Mouse (Mus musculus): ENCODE data around the gene Phf1.
"Not testable (repeated sequence)": the region's sequence is repeated elsewhere in the genome, so short reads cannot be mapped to it uniquely, and the experiment has no call there.

Phf1 gene

GRCm38 (mm10) chr17:26932839-26933398, at the start of gene Phf1:
Gene Phf1, plus strand, starts transcription at chr17:26933052.
- DNase-seq: peak; percentile 95 to 97

DNA sequence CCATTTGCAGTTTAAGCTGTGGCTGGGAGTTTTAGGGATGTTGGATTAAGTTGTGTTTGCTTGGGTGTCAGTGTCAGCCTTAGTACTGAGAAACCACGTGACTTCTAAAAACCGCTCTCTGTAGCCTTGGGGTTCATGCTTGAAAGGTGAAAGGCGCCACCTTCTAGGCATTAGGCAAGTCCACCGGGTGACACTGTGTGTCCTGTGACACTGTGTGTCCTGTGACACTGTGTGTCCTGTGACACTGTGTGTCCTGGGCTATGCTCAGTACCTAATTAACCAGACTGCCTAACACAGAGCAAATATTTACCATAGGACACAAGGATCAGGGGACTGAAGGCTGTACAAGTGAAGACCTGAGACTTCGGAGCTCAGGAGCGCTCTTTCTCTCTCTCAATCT, 49.3 kb upstream of the Phf1 start:
- DNase-seq: no peak

- peak; percentile 68 to 75 for DNase-seq
Observed at GRCm38 (mm10) chr17:26884995-26885926, 47.6 kb upstream of the Phf1 start.

GRCm38 (mm10) chr17:26886047-26886749, 46.7 kb upstream of the Phf1 start:
- peak; percentile 79 to 84 for DNase-seq

DNA sequence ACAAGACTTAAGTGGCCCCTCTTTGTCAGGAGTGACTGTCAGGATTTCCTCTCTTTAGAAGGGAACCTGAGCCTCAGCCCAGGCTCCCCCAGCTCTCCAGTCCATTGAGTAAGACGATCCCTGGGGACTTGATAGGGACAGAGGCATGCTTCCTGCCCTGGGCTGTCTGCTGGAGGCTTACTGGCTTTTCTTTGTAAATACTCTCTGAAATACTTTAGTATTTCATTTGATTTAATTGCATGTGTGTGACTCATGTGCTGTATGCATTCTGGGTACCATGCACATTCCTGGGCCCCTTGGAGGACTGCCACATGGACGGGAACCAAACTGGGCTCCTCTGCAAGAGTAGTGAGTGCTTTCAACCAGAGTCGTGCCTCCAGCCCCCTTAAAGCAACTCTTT, 44.9 kb upstream of the Phf1 start:
- no peak for DNase-seq

DNA sequence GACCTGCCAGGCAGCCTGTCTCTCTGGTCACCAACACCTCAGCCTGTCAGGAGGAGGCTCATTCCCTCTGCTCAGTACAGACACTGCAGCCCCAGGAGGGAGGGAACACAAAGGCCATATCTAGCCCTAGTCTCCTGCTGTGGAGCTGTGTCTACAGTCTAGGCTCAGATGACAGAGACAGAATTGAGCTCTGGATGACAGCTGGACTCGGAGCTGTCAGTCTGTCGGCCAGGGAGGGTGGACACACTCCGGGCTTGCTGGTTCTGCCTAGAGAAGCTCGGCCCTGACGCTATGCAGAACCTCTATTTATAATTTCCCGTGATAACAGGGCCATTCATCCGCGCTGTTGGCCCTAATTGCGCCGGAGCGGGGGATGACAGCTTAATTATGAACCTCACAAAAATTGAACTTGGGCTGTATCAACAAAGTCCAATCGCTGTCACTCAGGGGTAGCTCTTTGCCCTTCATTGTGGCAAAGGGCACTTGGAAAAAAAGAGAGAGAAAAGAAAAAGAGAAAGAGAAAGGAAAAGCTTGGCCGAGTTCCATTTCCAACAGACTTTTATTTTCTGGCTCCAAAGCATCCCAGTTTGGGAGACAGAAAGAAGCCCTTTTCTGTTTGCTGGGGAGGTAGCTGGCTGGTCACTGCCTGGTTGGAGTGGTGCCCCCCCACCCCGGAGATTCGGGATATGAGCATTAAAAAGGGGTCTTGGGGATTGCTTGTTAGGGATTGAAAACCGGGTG, 40.0 kb upstream of the Phf1 start:
- peak in 1 of 2 experiments; percentile 12 for DNase-seq

- DNase-seq: no peak
Observed at GRCm38 (mm10) chr17:26893492-26893891, 39.4 kb upstream of the Phf1 start.

DNA sequence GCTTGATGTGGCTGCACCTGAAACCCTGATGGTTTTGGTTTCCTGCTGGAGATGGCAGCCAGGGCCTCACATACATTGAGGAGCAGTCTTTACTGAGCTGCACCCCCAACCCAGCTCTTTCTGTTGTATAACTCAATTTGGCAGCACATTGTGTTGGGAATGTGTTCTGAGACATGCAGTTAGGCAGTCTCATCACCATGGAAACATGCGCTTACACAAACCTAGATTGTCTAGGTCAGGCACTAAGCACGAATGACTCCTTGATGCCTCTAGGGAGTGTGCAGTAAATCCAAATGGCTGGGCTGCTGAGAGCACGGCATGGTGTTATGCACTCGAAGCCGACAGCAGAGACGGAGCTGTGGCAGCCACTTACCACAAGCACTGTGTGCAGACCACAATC, 38.5 kb upstream of the Phf1 start:
- no peak for DNase-seq

DNA sequence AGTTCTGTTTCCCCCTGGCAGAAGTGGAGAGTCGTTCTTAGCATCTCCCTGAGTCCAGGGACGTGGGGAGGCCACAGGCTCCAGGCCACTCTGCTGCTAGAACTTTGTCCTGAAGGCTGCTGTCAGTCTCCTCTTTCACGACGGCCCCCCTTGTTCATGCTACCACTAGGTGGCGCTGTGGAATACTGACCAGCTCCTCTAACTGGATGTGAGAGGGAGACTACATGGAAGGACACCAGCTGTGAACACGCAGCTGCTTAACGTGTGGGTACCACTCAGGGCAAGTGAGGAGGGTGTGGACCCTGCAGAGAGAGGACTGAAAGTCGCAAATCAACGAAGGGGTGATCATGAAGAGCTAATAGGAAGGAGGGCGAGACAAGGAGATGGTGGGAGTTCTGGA, 37.3 kb upstream of the Phf1 start:
- peak; percentile 67 to 74 for DNase-seq

DNA sequence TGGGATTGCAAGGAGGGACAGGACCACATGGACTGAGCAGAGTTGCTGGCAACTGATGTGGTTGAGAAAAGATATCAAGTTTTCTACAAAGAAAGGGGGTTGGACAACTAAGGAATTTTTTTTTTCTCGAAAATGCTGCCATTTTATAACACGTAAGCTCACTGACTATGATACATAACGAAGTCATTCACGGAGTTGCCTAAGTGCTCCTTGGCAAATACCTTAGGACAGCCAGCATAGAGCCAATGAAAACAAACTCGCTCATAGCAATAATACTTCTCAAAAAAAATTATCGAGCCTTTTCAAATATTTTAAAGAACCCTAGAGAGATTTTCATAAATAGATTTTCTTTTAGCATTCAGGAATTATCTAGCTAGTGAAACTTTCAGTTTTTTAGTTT, 31.9 kb upstream of the Phf1 start:
- no peak for DNase-seq

GRCm38 (mm10) chr17:26904320-26904719, 28.5 kb upstream of the Phf1 start:
- DNase-seq: no peak

DNA sequence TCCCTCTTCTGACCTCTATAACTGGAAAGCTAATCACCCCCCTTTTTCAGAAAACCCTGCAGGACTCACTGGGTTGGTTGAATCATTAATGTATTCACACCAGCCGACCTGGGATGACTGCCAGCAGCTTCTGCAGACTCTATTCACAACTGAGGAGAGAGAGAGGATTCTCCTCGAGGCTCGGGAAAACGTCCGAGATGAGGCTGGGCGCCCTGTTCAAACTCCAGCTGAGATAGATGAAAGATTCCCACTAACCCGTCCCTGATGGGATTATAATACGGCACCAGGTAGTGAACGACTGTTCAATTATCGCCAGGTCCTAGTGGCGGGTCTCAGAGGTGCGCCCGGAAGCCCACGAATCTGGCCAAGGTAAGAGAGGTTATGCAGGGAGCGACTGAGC, 25.3 kb upstream of the Phf1 start:
- peak in 1 of 2 experiments; percentile 10 for DNase-seq

GRCm38 (mm10) chr17:26915248-26915647, 17.6 kb upstream of the Phf1 start:
- no peak for DNase-seq

DNA sequence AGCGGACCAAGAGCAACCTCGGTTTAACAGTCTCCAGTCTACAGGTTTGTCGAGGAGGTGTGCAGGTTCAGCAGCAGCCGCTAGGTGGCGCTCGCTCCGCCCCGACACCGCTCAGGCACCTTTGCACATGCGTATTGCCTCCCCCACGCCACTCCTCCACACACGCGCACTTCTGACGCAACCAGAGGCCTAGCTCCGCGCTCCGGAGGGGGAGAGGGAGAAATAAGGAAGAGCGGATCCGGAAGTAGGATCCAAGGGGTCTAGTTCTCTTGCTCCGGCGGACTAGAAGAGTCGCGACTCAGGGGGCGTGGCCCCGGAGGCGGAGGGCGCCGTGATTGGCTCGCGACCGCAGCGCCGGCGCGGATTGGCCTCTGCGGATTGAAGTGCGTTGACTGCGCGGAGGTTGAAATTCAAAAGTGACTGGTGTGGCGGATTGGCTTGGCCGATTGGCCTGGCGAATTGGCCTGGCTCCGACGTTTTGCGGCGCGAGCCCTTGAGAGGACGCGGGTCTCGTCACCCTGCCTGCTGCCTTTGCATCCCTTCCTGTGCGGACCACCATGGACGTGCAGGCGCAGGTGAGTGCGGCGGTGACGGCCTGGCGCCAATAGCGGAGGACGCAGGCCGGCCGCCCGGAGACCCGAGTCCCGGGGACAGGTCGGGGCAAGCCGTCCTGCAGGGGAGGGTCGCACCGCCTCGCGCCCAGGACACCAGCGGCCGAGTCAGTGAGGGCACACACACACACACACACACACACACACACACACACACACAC, 16.0 kb upstream of the Phf1 start, which contains the start of gene Kifc5b:
Gene Kifc5b, plus strand, starts transcription at position 381 of the 772 bp plus-strand sequence.
- DNase-seq: peak; percentile 100

DNA sequence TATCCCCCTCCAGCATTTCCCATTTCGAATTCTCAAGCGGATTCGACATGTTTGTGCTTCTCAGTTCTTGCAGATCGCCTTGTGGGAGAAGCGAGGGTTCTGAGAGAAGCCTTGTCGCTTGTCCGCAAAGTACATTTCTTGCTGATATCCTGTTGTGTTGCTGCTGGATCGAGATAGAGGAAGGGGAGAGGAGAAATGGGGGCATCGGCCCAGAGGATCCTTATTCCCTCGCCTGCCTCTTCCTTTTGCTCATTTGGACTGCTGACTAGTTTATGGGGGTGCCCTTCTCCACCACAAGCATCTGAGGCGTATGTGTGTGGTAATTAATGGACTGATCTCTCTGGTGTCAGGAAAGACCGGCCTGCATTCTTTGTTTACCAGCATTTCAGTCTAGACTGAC, 15.3 kb upstream of the Phf1 start:
- not testable (repeated sequence) for DNase-seq

GRCm38 (mm10) chr17:26918343-26918742, 14.5 kb upstream of the Phf1 start:
- DNase-seq: no peak

DNA sequence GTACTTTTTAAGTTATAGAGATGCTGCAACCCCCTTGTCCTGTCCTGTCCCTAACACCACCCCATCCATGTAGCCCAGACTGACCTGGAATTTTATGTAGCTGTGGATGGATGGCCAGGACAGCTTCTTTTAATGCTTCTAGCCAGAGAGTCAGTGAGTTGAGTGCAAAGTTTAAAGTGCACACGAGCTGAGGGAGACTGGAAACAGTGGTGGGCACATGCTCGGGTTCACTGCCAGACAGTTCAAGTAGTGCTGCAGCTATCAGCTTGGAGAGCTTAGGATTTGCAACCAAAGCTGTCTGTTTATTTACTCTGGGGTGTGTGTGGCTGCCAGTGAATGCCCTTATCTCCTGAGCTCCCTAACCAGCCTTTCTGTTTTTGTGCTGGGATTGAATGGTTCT, 13.3 kb upstream of the Phf1 start:
- DNase-seq: not testable (repeated sequence)

DNA sequence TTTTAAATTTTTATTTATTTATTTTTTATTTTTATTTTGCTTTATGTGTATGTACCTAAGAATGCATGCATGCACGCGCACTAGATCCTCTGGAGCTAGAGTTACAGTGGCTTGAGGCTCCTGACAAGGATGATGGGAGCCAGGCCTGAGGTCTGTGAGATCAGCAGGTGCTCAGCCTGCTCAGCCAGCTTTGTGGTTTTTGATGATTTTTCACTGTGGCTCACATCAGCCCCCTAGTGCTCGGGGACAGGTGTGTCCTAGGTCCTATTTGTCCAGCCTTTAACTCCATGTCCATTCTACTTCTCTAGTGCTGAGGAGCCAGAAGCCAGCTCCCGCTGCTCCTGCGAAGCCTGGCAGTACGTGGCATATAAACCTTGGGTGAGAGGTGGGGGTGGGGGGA, 10.5 kb upstream of the Phf1 start:
- DNase-seq: not testable (repeated sequence)

DNA sequence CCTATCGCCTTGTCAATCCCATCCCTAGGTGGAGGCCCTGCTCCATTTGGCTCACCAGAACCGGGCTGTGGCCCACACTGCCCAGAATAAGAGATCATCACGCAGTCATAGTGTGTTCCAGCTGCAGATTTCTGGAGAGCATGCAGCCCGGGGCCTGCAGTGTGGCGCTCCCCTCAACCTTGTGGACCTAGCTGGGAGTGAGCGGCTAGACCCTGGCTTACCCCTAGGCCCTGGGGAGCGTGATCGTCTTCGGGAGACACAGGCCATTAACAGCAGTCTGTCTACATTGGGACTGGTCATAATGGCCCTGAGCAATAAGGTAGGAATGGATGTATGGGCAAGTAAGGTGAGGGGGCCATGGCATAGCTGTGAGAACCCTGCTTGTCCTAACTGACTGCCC, 7.4 kb upstream of the Phf1 start:
- not testable (repeated sequence) for DNase-seq

DNA sequence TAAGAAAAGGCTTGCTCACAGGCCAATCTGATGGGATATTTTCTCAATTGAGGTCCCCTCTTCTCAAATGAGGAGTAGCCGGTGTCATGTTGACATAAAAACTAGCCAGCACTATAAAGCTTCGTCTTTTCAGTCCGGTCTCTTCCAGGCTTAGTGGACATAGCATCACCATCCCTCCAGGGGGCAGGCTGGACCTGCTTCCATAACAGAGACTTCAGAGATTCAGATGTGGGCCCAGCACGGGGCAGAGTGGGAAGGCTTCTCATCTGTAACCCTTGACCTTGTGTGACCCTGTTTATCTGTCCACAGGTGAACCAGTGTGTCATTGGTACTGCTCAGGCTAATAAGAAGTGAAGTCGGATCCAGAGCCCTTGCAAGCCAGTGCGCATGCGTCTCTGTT, 1.1 kb upstream of the Phf1 start:
- DNase-seq: peak in 1 of 2 experiments; percentile 35

DNA sequence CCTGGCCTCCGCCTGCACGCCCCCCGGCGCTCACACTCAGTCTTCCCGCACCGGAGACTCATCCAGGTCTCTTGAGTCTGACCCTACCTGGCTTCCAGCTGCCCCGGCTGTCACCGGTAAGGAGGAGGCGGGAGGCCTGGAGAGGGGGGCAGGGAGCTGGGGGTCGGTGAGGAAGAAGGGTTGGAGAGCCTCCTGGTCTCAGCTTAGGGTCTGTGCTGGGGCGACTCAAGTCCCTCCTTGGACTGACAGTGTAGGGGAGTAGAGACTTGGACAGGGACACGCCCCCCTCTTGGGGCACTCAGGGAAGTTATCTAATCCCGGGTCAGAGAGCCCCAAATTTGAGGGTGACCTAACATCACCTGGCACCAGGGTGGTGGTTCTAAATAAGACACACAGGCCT, 567 bp downstream of the Phf1 start:
- no peak for DNase-seq
